Mouse (Mus musculus) liver, embryonic 16.5 days (tissue): ENCODE measurements around the gene Gnat1. TPM values are rescaled to one million over a fixed set of nuclear protein-coding genes. Genes with fewer than 3 reads are reported as not detected.
A peak's percentile ranks its signal among the peaks of the same experiment; 100 is the strongest.

Experiments
- ATAC-seq: fragments of 200-750 bp; cut with Nextera tagmentation; 2 replicates; pipeline ENCODE4 v1.8.0; 2017; ENCODE audit warnings: low read depth, mild to moderate bottlenecking, moderate number of reproducible peaks, moderate library complexity
- H3K27ac ChIP-seq: fragments of 300-500 bp; sonication (generic); 2 replicates; pipeline ENCODE4 v1.5.1; 2014; ENCODE audit warnings: mild to moderate bottlenecking, low read length
- H3K27me3 ChIP-seq: fragments of 300-500 bp; sonication (generic); 2 replicates; pipeline ENCODE4 v1.6.1; 2014; ENCODE audit warnings: low read depth, low read length, mixed read lengths; ENCODE audit not compliant: control insufficient read depth, insufficient read depth
- H3K36me3 ChIP-seq: fragments of 300-500 bp; sonication (generic); 2 replicates; pipeline ENCODE4 v1.6.1; 2014; ENCODE audit warnings: mild to moderate bottlenecking; ENCODE audit not compliant: control insufficient read depth, insufficient read depth
- H3K4me1 ChIP-seq: fragments of 300-500 bp; sonication (generic); 2 replicates; pipeline ENCODE4 v1.6.1; 2014; ENCODE audit warnings: low read depth, low read length, mixed read lengths; ENCODE audit not compliant: control insufficient read depth
- H3K4me2 ChIP-seq: fragments of 300-500 bp; sonication (generic); 2 replicates; pipeline ENCODE4 v1.6.1; 2014; ENCODE audit warnings: low read depth, low read length, mixed read lengths
- H3K4me3 ChIP-seq: fragments of 300-500 bp; sonication (generic); 2 replicates; pipeline ENCODE4 v1.5.1; 2014; ENCODE audit warnings: low read depth, mild to moderate bottlenecking, low read length
- H3K9ac ChIP-seq: fragments of 300-500 bp; sonication (generic); 2 replicates; pipeline ENCODE4 v1.6.1; 2014; ENCODE audit warnings: low read depth, low read length
- H3K9me3 ChIP-seq: fragments of 300-500 bp; sonication (generic); replicated peaks from 2 replicates; pipeline ENCODE4 v1.6.1; 2016; ENCODE audit warnings: low read length; ENCODE audit not compliant: control insufficient read depth
- WGBS: fragments of 180-500 bp; shearing (Covaris S2); extraction: QIAGEN DNeasy Blood & Tissue Kit; methylation state at CpG from one replicate; pipeline ENCODE4 v1.1.7; 2014; ENCODE audit not compliant: insufficient replicate concordance; 5-methylcytosine and 5-hydroxymethylcytosine counted together
- polyA plus RNA-seq: library from polyadenylated mRNA; unstranded; fragments of >200 nt; fragmentation: Nextera tagmentation; extraction: Ambion mirVana; gene quantifications from 2 replicates; pipeline ENCODE4 v1.2.1, GENCODE M21; 2015

The Gnat1 gene
- polyA plus RNA-seq, 1 experiment from 2014 or later: 1.1 TPM

DNA sequence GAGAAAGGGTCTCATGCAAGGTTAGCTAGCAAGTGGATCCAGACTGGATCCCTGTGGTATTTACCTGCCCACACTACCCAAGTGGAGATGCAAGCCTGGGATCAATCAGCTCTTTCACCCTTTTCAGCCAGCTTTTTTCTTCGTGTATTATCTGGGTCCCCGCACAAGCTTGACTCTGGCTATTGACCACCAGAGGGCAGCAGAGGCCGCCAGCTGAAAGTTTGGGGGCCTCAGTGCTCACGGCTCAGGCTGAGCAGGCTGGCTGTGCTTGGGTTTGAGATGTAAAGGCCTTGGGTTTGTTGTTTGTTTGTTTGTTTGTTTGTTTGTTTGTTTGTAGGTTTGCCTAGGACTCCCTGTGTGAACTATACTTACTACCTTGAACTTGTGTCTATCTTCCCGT, 33.9 kb downstream of the Gnat1 start:
- 13% methylated on average over 5 of the region's 5 CpGs for WGBS
- no peak overlapping the region for H3K4me3 ChIP-seq
- H3K4me2 ChIP-seq: no peak overlapping the region
- no peaks in the 10 kb centered on the region for H3K9me3 ChIP-seq
- H3K27me3 ChIP-seq: peaks cover 4% of the 10 kb centered on the region; the same call in 1 of the 2 replicates
- H3K27ac ChIP-seq: no peak overlapping the region
- no peak for ATAC-seq
- H3K36me3 ChIP-seq: no peaks in the 10 kb centered on the region
- H3K4me1 ChIP-seq: peaks cover 17% of the 10 kb centered on the region
- H3K9ac ChIP-seq: no peak overlapping the region; the same call in 1 of the 2 replicates

DNA sequence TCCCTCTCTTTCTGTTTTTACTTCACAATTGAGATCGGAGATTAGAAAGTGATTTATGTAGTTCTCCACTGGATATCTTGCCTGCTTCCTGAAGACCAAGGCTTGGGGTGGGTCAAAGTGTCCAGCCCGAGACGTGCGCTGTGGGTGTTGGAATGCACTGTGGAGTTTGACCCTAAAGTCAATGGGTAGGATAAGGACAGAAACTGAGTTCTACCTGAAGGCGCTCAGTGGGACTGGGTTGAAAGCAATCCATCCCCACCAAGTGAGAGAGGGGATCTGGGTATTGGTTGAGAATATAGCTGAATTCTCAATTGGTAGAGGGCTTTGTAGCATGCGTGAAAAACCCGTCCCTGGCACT, 34.4 kb downstream of the Gnat1 start:
- H3K27me3 ChIP-seq: peaks cover 4% of the 10 kb centered on the region; the same call in 1 of the 2 replicates
- ATAC-seq: no peak
- 0 out of 2 replicates have a peak overlapping the region, but pooled peaks have one; percentile 63 for H3K4me3 ChIP-seq
- H3K9ac ChIP-seq: peak overlapping the region; percentile 36; the same call in 1 of the 2 replicates
- no peaks in the 10 kb centered on the region for H3K36me3 ChIP-seq
- peaks cover 17% of the 10 kb centered on the region for H3K4me1 ChIP-seq
- no peak overlapping the region for H3K27ac ChIP-seq
- peak overlapping the region; percentile 77 for H3K4me2 ChIP-seq
- no peaks in the 10 kb centered on the region for H3K9me3 ChIP-seq
- WGBS: 35% methylated on average over 7 of the region's 7 CpGs

DNA sequence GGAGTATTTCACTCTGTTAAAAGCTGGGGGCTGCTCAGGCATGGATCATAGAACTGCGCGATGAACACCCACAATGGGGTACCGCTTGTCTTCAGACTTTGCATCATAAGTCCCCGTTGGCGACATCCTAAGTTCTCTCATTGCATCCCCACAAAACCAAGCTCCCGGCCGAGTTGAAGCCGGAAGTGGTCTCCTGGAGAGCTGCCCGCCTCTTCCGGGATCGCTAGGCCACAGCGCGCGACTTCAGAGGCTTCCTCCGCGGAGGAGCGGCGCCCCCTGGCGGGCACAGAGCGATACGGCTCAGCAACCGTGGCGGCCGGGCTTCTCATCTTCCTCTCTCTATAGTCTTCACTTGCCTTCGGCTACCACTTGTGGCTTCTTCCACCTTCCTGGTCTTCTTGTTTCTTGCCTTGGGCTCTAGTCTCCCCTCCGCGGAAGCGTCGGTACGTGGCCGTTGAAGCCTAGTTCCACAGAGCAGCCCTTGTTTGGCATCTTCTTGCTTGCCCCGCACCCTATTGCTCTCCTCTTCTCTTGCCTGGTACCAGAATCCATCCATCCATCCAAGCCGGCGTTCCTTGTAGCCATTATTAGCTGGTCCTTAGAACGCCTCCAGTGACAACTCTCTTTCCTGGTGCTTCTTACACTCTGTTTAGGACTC, 34.9 kb downstream of the Gnat1 start:
- Histone ChIP-seq H3K27ac (no peak overlapping the region), H3K4me1 (peaks cover 17% of the 10 kb centered on the region), H3K9me3 (no peaks in the 10 kb centered on the region), H3K27me3 (peaks cover 4% of the 10 kb centered on the region; the same call in 1 of the 2 replicates), H3K4me3 (peak overlapping the region; percentile 63), H3K4me2 (peak overlapping the region; percentile 77), H3K9ac (peak overlapping the region; percentile 68), H3K36me3 (no peaks in the 10 kb centered on the region)
- WGBS: 3% methylated on average over 35 of the region's 35 CpGs
- peak; percentile 85 for ATAC-seq

DNA sequence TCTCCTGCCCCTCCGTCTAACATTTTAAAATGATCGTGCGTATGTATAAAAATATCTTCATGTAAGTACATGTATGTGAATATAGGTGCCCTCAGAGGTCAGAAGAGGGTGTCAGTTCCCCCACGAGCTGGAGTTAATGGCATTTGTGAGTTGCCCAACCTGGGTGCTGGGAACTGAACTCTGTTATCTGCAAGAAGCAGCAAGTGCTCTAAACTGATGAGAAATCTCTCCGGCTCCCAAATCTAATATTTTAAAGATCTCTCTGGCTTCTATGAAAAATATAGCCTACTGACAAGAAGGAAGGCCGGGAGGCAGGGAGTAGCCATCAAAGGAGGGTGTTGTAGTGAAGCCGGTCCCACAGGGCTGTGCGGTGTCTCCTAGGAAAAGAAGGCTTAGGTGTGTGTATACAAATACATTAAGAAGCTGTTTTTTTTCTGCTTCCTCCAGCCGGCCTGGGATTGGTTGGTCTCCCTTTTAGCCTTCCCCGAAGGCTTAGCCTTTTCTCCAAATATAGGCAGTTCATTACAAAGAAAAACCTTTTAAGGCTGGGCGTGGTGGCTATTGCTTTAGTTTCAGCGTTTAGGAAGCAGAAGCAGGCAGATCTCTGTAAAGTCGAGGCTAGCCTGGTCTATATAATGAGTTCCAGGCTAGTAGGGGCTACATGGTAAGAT, 35.8 kb downstream of the Gnat1 start:
- Histone ChIP-seq H3K4me1 (peaks cover 17% of the 10 kb centered on the region), H3K9me3 (no peaks in the 10 kb centered on the region), H3K27me3 (peaks cover 4% of the 10 kb centered on the region; the same call in 1 of the 2 replicates), H3K36me3 (no peaks in the 10 kb centered on the region), H3K4me2 (peak overlapping the region; percentile 77), H3K9ac (no peak overlapping the region; the same call in 1 of the 2 replicates), H3K27ac (peak overlapping the region; percentile 14; the same call in 1 of the 2 replicates), H3K4me3 (no peak overlapping the region; the same call in 1 of the 2 replicates)
- no peak for ATAC-seq
- WGBS: 68% methylated on average over 13 of the region's 13 CpGs

DNA sequence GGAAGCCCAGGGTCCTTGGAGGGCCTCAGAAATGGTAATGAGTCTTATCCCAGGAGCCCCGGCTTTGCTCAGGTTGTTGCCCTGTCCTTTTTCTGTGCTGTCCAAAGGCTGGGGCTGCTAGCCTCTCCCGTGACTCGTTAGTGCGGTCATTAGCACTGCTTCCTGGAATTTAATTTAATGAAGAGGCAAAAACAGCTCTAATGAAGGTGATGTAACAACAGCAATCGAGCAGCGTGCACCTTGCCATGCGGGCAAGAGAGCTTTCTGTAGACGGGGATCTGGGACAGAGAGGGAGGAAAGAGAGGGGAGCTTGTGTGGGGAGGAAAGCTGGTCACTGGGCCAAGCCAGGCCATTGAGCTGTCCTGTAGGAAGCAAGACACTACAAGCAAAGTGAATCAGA, 37.8 kb downstream of the Gnat1 start:
- H3K27ac ChIP-seq: no peak overlapping the region
- no peak overlapping the region for H3K4me2 ChIP-seq
- no peak overlapping the region for H3K4me3 ChIP-seq
- ATAC-seq: no peak
- no peaks in the 10 kb centered on the region for H3K36me3 ChIP-seq
- H3K9me3 ChIP-seq: no peaks in the 10 kb centered on the region
- H3K4me1 ChIP-seq: peaks cover 17% of the 10 kb centered on the region
- peaks cover 4% of the 10 kb centered on the region; the same call in 1 of the 2 replicates for H3K27me3 ChIP-seq
- H3K9ac ChIP-seq: no peak overlapping the region
- WGBS: 73% methylated on average over 8 of the region's 8 CpGs

DNA sequence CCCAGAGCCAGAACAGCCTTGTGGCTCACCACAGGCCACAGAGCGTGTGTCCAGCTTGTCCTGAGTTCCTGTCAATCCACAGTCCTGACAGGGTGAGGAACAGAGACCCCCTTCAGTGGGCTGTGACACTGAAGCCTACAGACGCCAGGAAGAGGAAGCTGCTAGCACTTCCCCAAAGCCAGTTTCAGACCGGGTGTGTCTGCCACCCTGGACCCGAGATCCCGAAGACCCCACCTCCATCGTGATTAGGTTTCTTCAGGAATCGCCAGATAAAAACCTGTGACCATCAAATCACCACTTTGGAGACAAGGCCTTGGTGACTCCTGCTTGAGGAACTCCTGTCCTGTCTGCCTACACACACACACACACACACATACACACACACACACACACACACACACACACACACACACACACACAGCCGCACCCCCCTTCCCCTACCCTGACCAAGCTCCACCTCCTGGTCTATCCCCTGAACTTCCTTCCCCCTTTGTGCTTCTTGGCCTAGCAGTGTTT, 39.2 kb downstream of the Gnat1 start:
- Histone ChIP-seq H3K27ac (peak overlapping the region; percentile 56), H3K4me3 (no peak overlapping the region), H3K4me1 (peaks cover 24% of the 10 kb centered on the region), H3K27me3 (peaks cover 4% of the 10 kb centered on the region; the same call in 1 of the 2 replicates), H3K9me3 (no peaks in the 10 kb centered on the region), H3K4me2 (no peak overlapping the region), H3K9ac (no peak overlapping the region), H3K36me3 (no peaks in the 10 kb centered on the region)
- ATAC-seq: no peak
- WGBS: 19% methylated on average over 7 of the region's 8 CpGs

DNA sequence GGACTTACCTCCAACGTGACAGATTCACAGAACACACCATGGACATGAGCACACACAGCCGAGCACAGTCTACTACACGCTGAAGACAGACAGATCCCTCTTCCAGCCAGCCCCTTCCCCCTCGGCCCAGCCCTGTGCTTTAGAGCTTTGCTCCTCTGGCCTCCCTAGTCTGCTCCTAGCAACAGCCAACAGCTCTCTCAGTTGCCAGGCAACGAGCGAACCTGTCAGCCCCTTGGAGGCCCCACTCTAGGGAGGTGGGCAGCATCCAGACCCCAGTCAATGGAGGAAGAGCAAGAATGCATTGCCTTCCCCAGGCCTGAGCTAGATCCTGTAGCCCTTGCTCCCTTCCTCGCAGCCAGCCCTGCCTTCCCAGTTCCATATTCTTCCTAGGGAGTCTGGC, 42.4 kb downstream of the Gnat1 start:
- Histone ChIP-seq H3K27me3 (no peaks in the 10 kb centered on the region), H3K36me3 (no peaks in the 10 kb centered on the region), H3K4me2 (no peak overlapping the region), H3K4me1 (peaks cover 28% of the 10 kb centered on the region), H3K4me3 (no peak overlapping the region), H3K9me3 (no peaks in the 10 kb centered on the region), H3K9ac (no peak overlapping the region), H3K27ac (no peak overlapping the region)
- ATAC-seq: no peak
- WGBS: 69% methylated on average over 7 of the region's 7 CpGs

DNA sequence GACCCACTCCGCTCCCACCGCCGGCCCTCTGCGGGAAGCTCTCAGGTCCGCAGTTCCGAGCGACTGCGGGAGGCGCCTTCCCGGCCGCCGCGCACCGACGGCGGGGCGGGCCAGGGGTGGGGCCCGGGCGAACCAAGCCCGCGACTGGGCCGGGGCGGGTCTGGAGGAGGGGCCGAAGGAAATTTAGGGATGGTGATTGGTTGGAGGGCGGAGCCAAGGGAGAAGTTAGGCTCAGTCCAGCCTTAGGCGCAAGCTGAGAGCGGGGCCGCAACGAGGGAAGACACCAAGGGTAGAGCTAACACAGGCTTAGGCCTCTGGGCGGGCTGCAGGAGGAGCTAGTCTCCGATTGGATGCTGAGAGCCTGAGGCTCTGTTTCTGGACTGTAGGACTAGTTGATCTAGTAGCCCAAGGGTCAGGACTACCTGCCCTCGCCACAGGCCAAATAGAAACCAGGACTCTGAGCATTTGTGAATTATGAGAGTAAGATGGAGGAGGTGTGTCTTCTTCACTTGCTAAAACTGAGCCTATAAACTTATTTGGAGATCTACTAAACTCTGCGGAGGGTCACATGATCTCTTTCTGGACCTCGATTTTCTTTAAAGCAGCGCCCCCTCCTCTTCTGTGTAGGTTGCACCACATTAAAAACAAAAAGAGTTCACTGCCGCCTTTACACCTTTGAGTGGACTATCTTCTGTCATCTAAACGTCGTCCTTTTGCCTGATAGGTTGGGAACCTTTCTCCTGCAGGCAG, 44.1 kb downstream of the Gnat1 start, which contains the start of gene Gnai2:
TSS of gene Gnai2 (minus strand) at position 89 of the 750 bp plus-strand sequence.
- peak within 1 kb of the TSS; percentile 99 for H3K4me2 ChIP-seq
- H3K27me3 ChIP-seq: no peaks in the 10 kb centered on the region
- WGBS: 1% methylated on average over 38 of the region's 38 CpGs
- no peaks in the 10 kb centered on the region for H3K9me3 ChIP-seq
- peaks cover 44% of the 10 kb centered on the region for H3K4me1 ChIP-seq
- peak within 1 kb of the TSS; percentile 92 for H3K9ac ChIP-seq
- peak; percentile 94 for ATAC-seq
- H3K27ac ChIP-seq: peak within 1 kb of the TSS; percentile 92
- peak within 1 kb of the TSS; percentile 78 for H3K4me3 ChIP-seq
- H3K36me3 ChIP-seq: no peaks in the 10 kb centered on the region
